Mouse (Mus musculus) stomach, embryonic 14.5 days (tissue): ENCODE data around the gene Pdlim5. TPM values are rescaled to one million over a fixed set of nuclear protein-coding genes. Genes with fewer than 3 reads are reported as not detected.
"Not testable (repeated sequence)": the region's sequence is repeated elsewhere in the genome, so short reads cannot be mapped to it uniquely, and the experiment has no call there.

Experiments used
- ATAC-seq: fragments of 200-750 bp; cut with Nextera tagmentation; 2 replicates; pipeline ENCODE4 v1.8.0; 2017; ENCODE audit warnings: low read depth, moderate TSS enrichment; ENCODE audit not compliant: insufficient number of reproducible peaks, insufficient read depth, low FRiP score
- H3K27ac ChIP-seq: fragments of 300-500 bp; sonication (generic); 2 replicates; pipeline ENCODE4 v1.5.1; 2014; ENCODE audit warnings: mild to moderate bottlenecking, low read length, moderate library complexity, mixed read lengths
- H3K27me3 ChIP-seq: fragments of 300-500 bp; sonication (generic); 2 replicates; pipeline ENCODE4 v1.6.1; 2014; ENCODE audit warnings: low read length, control low read depth, mixed read lengths; ENCODE audit not compliant: control insufficient read depth, insufficient read depth
- H3K36me3 ChIP-seq: fragments of 300-500 bp; sonication (generic); 2 replicates; pipeline ENCODE4 v1.6.1; 2014; ENCODE audit warnings: mild to moderate bottlenecking, control low read depth, low read length, moderate library complexity, mixed read lengths; ENCODE audit not compliant: control insufficient read depth, insufficient read depth
- H3K4me1 ChIP-seq: fragments of 300-500 bp; sonication (generic); 2 replicates; pipeline ENCODE4 v1.6.1; 2014; ENCODE audit warnings: low read length, control low read depth, mixed read lengths; ENCODE audit not compliant: control insufficient read depth, insufficient read depth
- H3K4me2 ChIP-seq: fragments of 300-500 bp; sonication (generic); replicated peaks from 2 replicates; pipeline ENCODE4 v1.6.1; 2014; ENCODE audit warnings: low read depth, low read length, control low read depth
- H3K4me3 ChIP-seq: fragments of 300-500 bp; sonication (generic); 2 replicates; pipeline ENCODE4 v1.5.1; 2014; ENCODE audit warnings: low read depth, low read length, control low read depth
- H3K9ac ChIP-seq: fragments of 300-500 bp; sonication (generic); replicated peaks from 2 replicates; pipeline ENCODE4 v1.6.1; 2014; ENCODE audit warnings: low read depth, mild to moderate bottlenecking, control low read depth, low read length, moderate library complexity, mixed read lengths
- H3K9me3 ChIP-seq: fragments of 300-500 bp; sonication (generic); 2 replicates; pipeline ENCODE4 v1.6.1; 2016; ENCODE audit warnings: low read depth, low read length, control low read depth; ENCODE audit not compliant: control insufficient read depth
- WGBS: fragments of 180-500 bp; shearing (Covaris S2); extraction: QIAGEN DNeasy Blood & Tissue Kit; methylation state at CpG from one replicate; pipeline ENCODE4 v1.1.7; 2014; 5-methylcytosine and 5-hydroxymethylcytosine counted together
- polyA plus RNA-seq: library from polyadenylated mRNA; unstranded; fragments of >200 nt; fragmentation: Nextera tagmentation; extraction: Ambion mirVana; gene quantifications from 2 replicates; pipeline ENCODE4 v1.2.1, GENCODE M21; 2014

Gene Pdlim5
- 49.6 and 51.1 TPM in 2 replicates for polyA plus RNA-seq

GRCm38 (mm10) chr3:142395520-142396193 lies at the start of gene Pdlim5:
Pdlim5 (minus strand) TSS chr3:142395696.
- H3K9me3 ChIP-seq: no peaks in the 10 kb centered on the region
- WGBS: under 1% methylated on average over 46 of the region's 46 CpGs
- H3K9ac ChIP-seq: peak within 1 kb of the TSS; percentile 67

GRCm38 (mm10) chr3:142443710-142444043 lies 48.2 kb upstream of the Pdlim5 start:
- H3K27ac ChIP-seq: no peak overlapping the region
- no peak overlapping the region for H3K4me3 ChIP-seq
- no peak; the same call in 1 of the 2 replicates for ATAC-seq
- H3K4me1 ChIP-seq: no peaks in the 10 kb centered on the region
- no peaks in the 10 kb centered on the region for H3K36me3 ChIP-seq
- H3K9me3 ChIP-seq: no peaks in the 10 kb centered on the region
- H3K9ac ChIP-seq: no peak overlapping the region
- H3K4me2 ChIP-seq: no peak overlapping the region
- WGBS: 44% methylated on average over 4 of the region's 4 CpGs
- H3K27me3 ChIP-seq: no peaks in the 10 kb centered on the region

More at GRCm38 (mm10) chr3:142395520-142396193, at the start of gene Pdlim5:
- no peaks in the 10 kb centered on the region for H3K27me3 ChIP-seq
- peak within 1 kb of the TSS; percentile 91 for H3K27ac ChIP-seq
- peak within 1 kb of the TSS; percentile 74 for H3K4me3 ChIP-seq
- no peaks in the 10 kb centered on the region; the same call in 1 of the 2 replicates for H3K36me3 ChIP-seq
- peak within 1 kb of the TSS; percentile 53 for H3K4me2 ChIP-seq
- peak; percentile 99 for ATAC-seq
- H3K4me1 ChIP-seq: no peaks in the 10 kb centered on the region; the same call in 1 of the 2 replicates

- Histone ChIP-seq H3K4me2 (peak overlapping the region; percentile 2; the same call in 1 of the 2 replicates), H3K9ac (no peak overlapping the region), H3K4me3 (no peak overlapping the region), H3K27ac (no peak overlapping the region), H3K36me3 (no peaks in the 10 kb centered on the region), H3K4me1 (0 out of 2 replicates have a peak, but pooled peaks cover under 1% of the 10 kb centered on the region), H3K27me3 (no peaks in the 10 kb centered on the region), H3K9me3 (no peaks in the 10 kb centered on the region)
- ATAC-seq: peak; percentile 64; the same call in 1 of the 2 replicates
- WGBS: 5% methylated on average over 12 of the region's 12 CpGs
These were observed 47.7 kb upstream of the Pdlim5 start for GRCm38 (mm10) chr3:142443006-142443709.

GRCm38 (mm10) chr3:142442161-142442560 lies 46.7 kb upstream of the Pdlim5 start:
- 78% methylated on average over 7 of the region's 7 CpGs for WGBS
- Histone ChIP-seq H3K27ac (no peak overlapping the region), H3K4me2 (no peak overlapping the region), H3K9me3 (no peaks in the 10 kb centered on the region), H3K4me1 (0 out of 2 replicates have a peak, but pooled peaks cover 3% of the 10 kb centered on the region), H3K36me3 (no peaks in the 10 kb centered on the region), H3K9ac (no peak overlapping the region), H3K4me3 (no peak overlapping the region), H3K27me3 (no peaks in the 10 kb centered on the region)
- no peak for ATAC-seq

GRCm38 (mm10) chr3:142441142-142441541 lies 45.6 kb upstream of the Pdlim5 start:
- WGBS: 35% methylated on average over 5 of the region's 5 CpGs

GRCm38 (mm10) chr3:142440191-142440590 lies 44.7 kb upstream of the Pdlim5 start:
- Histone ChIP-seq H3K27me3 (no peaks in the 10 kb centered on the region), H3K9me3 (no peaks in the 10 kb centered on the region), H3K36me3 (no peaks in the 10 kb centered on the region), H3K27ac (no peak overlapping the region), H3K4me1 (0 out of 2 replicates have a peak, but pooled peaks cover 3% of the 10 kb centered on the region), H3K9ac (no peak overlapping the region), H3K4me2 (no peak overlapping the region), H3K4me3 (no peak overlapping the region)
- ATAC-seq: no peak
- WGBS: 59% methylated on average over 4 of the region's 4 CpGs

More at GRCm38 (mm10) chr3:142441142-142441541, 45.6 kb upstream of the Pdlim5 start:
- no peak overlapping the region for H3K4me2 ChIP-seq
- H3K4me1 ChIP-seq: 0 out of 2 replicates have a peak, but pooled peaks cover 3% of the 10 kb centered on the region
- no peaks in the 10 kb centered on the region for H3K9me3 ChIP-seq
- no peak overlapping the region for H3K9ac ChIP-seq
- H3K27me3 ChIP-seq: no peaks in the 10 kb centered on the region
- no peak overlapping the region for H3K27ac ChIP-seq
- ATAC-seq: no peak
- no peak overlapping the region for H3K4me3 ChIP-seq
- no peaks in the 10 kb centered on the region for H3K36me3 ChIP-seq

GRCm38 (mm10) chr3:142439591-142440093 lies 44.1 kb upstream of the Pdlim5 start:
- ATAC-seq: peak; percentile 34; the same call in 1 of the 2 replicates
- no peaks in the 10 kb centered on the region for H3K36me3 ChIP-seq
- H3K4me3 ChIP-seq: no peak overlapping the region
- no peaks in the 10 kb centered on the region for H3K27me3 ChIP-seq
- 0 out of 2 replicates have a peak, but pooled peaks cover 3% of the 10 kb centered on the region for H3K4me1 ChIP-seq
- H3K9me3 ChIP-seq: no peaks in the 10 kb centered on the region
- H3K4me2 ChIP-seq: no peak overlapping the region
- WGBS: 40% methylated on average over 7 of the region's 7 CpGs
- no peak overlapping the region for H3K9ac ChIP-seq
- H3K27ac ChIP-seq: no peak overlapping the region

GRCm38 (mm10) chr3:142438630-142439029 lies 43.1 kb upstream of the Pdlim5 start:
- H3K9ac ChIP-seq, ATAC-seq, H3K27me3 ChIP-seq, H3K4me3 ChIP-seq, H3K27ac ChIP-seq, H3K4me2 ChIP-seq, H3K4me1 ChIP-seq, H3K36me3 ChIP-seq, H3K9me3 ChIP-seq: not testable (repeated sequence)
- 94% methylated on average over 8 of the region's 8 CpGs for WGBS
